Mouse (Mus musculus) monocyte, adult 5-6 weeks (primary cell): ENCODE results near the gene Wnt7b. TPM values are rescaled to one million over a fixed set of nuclear protein-coding genes. Genes with fewer than 3 reads are reported as not detected.

Experiments used
- total RNA-seq: library from RNA; stranded (forward); fragments of 200-1000, 200-491, 200-594 nt; gene quantifications from 3 replicates; pipeline ENCODE4 v1.2.3, GENCODE M21; 2017

Gene Wnt7b
- total RNA-seq, 1 experiment from 2014 or later: not detected

Other genes with a start within 250 kb of the Wnt7b start
- gene Atxn10, start 246.2 kb downstream of the Wnt7b start, total RNA-seq: 37.0 to 61.9 TPM (median 50.8 TPM) in 3 replicates
- gene 7530416G11Rik, start 79.2 kb downstream of the Wnt7b start, total RNA-seq: not detected in 3 replicates
- gene Ppara, start 152.5 kb upstream of the Wnt7b start, total RNA-seq: not detected in 3 replicates
- gene Cdpf1, start 229.2 kb upstream of the Wnt7b start, total RNA-seq: 13.2 to 15.6 TPM (median 14.4 TPM) in 3 replicates
- not detected in 3 replicates for gene Pkdrej, start 239.3 kb upstream of the Wnt7b start, total RNA-seq
- 6.7 to 8.5 TPM (median 7.5 TPM) in 3 replicates for gene Ttc38, start 249.8 kb upstream of the Wnt7b start, total RNA-seq